ENCODE assay signal across 7 mouse cellular contexts in genomic region chr4:126058997-126059362, GRCm38 (mm10). TPM values are rescaled to one million over a fixed set of nuclear protein-coding genes. Genes with fewer than 3 reads are reported as not detected.
DNase-seq lines count a peak whose midpoint lies in the region; ATAC-seq and TF ChIP-seq lines count a peak whose summit lies in the region.

No protein-coding gene starts in this region.

- H3K9ac ChIP-seq in neural tube, embryonic 11.5 days (ENCODE audit: low read length): peak overlapping the region; percentile 50
- H3K9ac ChIP-seq in forebrain, embryonic 15.5 days (replicated peaks): peak overlapping the region; percentile 63
- peak overlapping the region; percentile 64 for H3K9ac ChIP-seq in neural tube, embryonic 14.5 days (replicated peaks; ENCODE audit: low read depth, low read length)

- H3K27ac ChIP-seq in neural tube, embryonic 11.5 days (ENCODE audit: low read depth, low read length): no peak overlapping the region
- peak overlapping the region; percentile 59; the same call in 1 of the 2 replicates for H3K27ac ChIP-seq in forebrain, embryonic 15.5 days (replicated peaks)
- peak overlapping the region; percentile 91 for H3K27ac ChIP-seq in left cerebral cortex, adult 2 months
- no peak overlapping the region for H3K27ac ChIP-seq in neural tube, embryonic 14.5 days (ENCODE audit: low read depth, low read length)

- H3K9me3 ChIP-seq in neural tube, embryonic 11.5 days (ENCODE audit: control insufficient read depth, low read length): no peaks in the 10 kb centered on the region
- no peaks in the 10 kb centered on the region for H3K9me3 ChIP-seq in forebrain, embryonic 15.5 days
- H3K9me3 ChIP-seq in neural tube, embryonic 14.5 days (ENCODE audit: control insufficient read depth, low read length): no peaks in the 10 kb centered on the region

- H3K4me2 ChIP-seq in neural tube, embryonic 11.5 days (ENCODE audit: low read depth): peak overlapping the region; percentile 83
- H3K4me2 ChIP-seq in forebrain, embryonic 15.5 days (replicated peaks): peak overlapping the region; percentile 89
- peak overlapping the region; percentile 84 for H3K4me2 ChIP-seq in neural tube, embryonic 14.5 days (ENCODE audit: low read depth, low read length)

- H3K4me3 ChIP-seq in neural tube, embryonic 11.5 days (ENCODE audit: low read depth, low read length): peak overlapping the region; percentile 63
- H3K4me3 ChIP-seq in forebrain, embryonic 15.5 days: peak overlapping the region; percentile 69
- peak overlapping the region; percentile 79 for H3K4me3 ChIP-seq in left cerebral cortex, adult 2 months
- H3K4me3 ChIP-seq in neural tube, embryonic 14.5 days (ENCODE audit: low read depth, low read length): peak overlapping the region; percentile 67

- no peaks in the 10 kb centered on the region for H3K36me3 ChIP-seq in neural tube, embryonic 11.5 days (ENCODE audit: control insufficient read depth, insufficient read depth, low read length)
- peaks cover 19% of the 10 kb centered on the region for H3K36me3 ChIP-seq in forebrain, embryonic 15.5 days
- H3K36me3 ChIP-seq in neural tube, embryonic 14.5 days (ENCODE audit: control insufficient read depth, insufficient read depth, low read length): peaks cover 17% of the 10 kb centered on the region

- WGBS in neural tube, embryonic 11.5 days: 43% methylated on average over 9 of the region's 9 CpGs
- 27% methylated on average over 9 of the region's 9 CpGs for WGBS in forebrain, embryonic 15.5 days
- WGBS in neural tube, embryonic 14.5 days: 37% methylated on average over 9 of the region's 9 CpGs

- H3K27me3 ChIP-seq in neural tube, embryonic 11.5 days (ENCODE audit: control insufficient read depth, insufficient read depth, low read length): no peaks in the 10 kb centered on the region
- H3K27me3 ChIP-seq in forebrain, embryonic 15.5 days: no peaks in the 10 kb centered on the region
- no peaks in the 10 kb centered on the region for H3K27me3 ChIP-seq in neural tube, embryonic 14.5 days (ENCODE audit: control insufficient read depth, insufficient read depth, low read length)

- no peak for TF ChIP-seq CTCF in left cerebral cortex, adult 2 months (IDR thresholded peaks at IDR 0.05)

- no peak for DNase-seq in neural tube, embryonic 11.5 days (ENCODE audit: low spot score)
- DNase-seq in neural tube, embryonic 10.5 days (ENCODE audit: extremely low spot score, low spot score): no peak
- DNase-seq in left cerebral cortex, adult 2 months (ENCODE audit: extremely low spot score in 1 of 2, low spot score in 2 of 2): peak; percentile 52 to 71
- DNase-seq in thymus, postnatal 10 days (ENCODE audit: low spot score in 2 of 2): no peak

- intact Hi-C loops in left cerebral cortex, adult 2 months (cut with DNase I): loop anchor here (5.0 kb wide), 1 partner anchor 1018 kb away; the partner anchor contains the start of gene Zmym6

- H3K4me1 ChIP-seq in neural tube, embryonic 11.5 days (ENCODE audit: control insufficient read depth, insufficient read depth, low read length): peaks cover 10% of the 10 kb centered on the region; the same call in 1 of the 2 replicates
- H3K4me1 ChIP-seq in forebrain, embryonic 15.5 days: peaks cover 20% of the 10 kb centered on the region
- H3K4me1 ChIP-seq in neural tube, embryonic 14.5 days (ENCODE audit: control insufficient read depth, insufficient read depth, low read length): peaks cover 9% of the 10 kb centered on the region; the same call in 1 of the 2 replicates

- ATAC-seq in neural tube, embryonic 11.5 days (ENCODE audit: insufficient read depth, low FRiP score, low TSS enrichment): no peak
- ATAC-seq in forebrain, embryonic 15.5 days (replicated peaks): no peak
- no peak for ATAC-seq in neural tube, embryonic 14.5 days (ENCODE audit: low read depth)
- ATAC-seq in cerebellum, adult (ENCODE audit: insufficient number of reproducible peaks, low FRiP score, low TSS enrichment): no peak

RNA-seq across cellular contexts. Expression of gene Oscp1, which starts 0.6 kb away (rescaled TPM):
- 21.4 and 23.0 TPM in 2 replicates for polyA plus RNA-seq in neural tube, embryonic 11.5 days (2014; fragmentation: Nextera tagmentation; extraction: Ambion mirVana)
- polyA plus RNA-seq in forebrain, embryonic 15.5 days (2015; fragmentation: Nextera tagmentation; extraction: Ambion mirVana): 35.3 TPM in 2 replicates
- 10 to 100 TPM; 49.2 to 57.1 TPM for total RNA-seq in left cerebral cortex, adult 2 months (2021)
- 30.2 and 40.2 TPM in 2 replicates for polyA plus RNA-seq in neural tube, embryonic 14.5 days (2014; fragmentation: Nextera tagmentation; extraction: Ambion mirVana)

RNA-seq across cellular contexts. Expression of gene Mrps15, which starts 12.3 kb away (rescaled TPM):
- polyA plus RNA-seq in neural tube, embryonic 11.5 days (2014; fragmentation: Nextera tagmentation; extraction: Ambion mirVana): 125 and 134 TPM in 2 replicates
- 113 TPM in 2 replicates for polyA plus RNA-seq in forebrain, embryonic 15.5 days (2015; fragmentation: Nextera tagmentation; extraction: Ambion mirVana)
- 10 to 100 TPM; 44.6 to 49.0 TPM for total RNA-seq in left cerebral cortex, adult 2 months (2021)
- polyA plus RNA-seq in neural tube, embryonic 14.5 days (2014; fragmentation: Nextera tagmentation; extraction: Ambion mirVana): 127 and 137 TPM in 2 replicates

RNA-seq across cellular contexts. Expression of gene Csf3r, which starts 34.6 kb away (rescaled TPM):
- polyA plus RNA-seq in neural tube, embryonic 11.5 days (2014; fragmentation: Nextera tagmentation; extraction: Ambion mirVana): 0.94 and 0.95 TPM in 2 replicates
- 0.47 and 0.48 TPM in 2 replicates for polyA plus RNA-seq in forebrain, embryonic 15.5 days (2015; fragmentation: Nextera tagmentation; extraction: Ambion mirVana)
- total RNA-seq in left cerebral cortex, adult 2 months (2021): 1 to 10 TPM; 5.1 to 8.1 TPM
- 0.66 and 0.75 TPM in 2 replicates for polyA plus RNA-seq in neural tube, embryonic 14.5 days (2014; fragmentation: Nextera tagmentation; extraction: Ambion mirVana)

RNA-seq across cellular contexts. Expression of gene Lsm10, which starts 37.4 kb away (rescaled TPM):
- 39.5 and 42.6 TPM in 2 replicates for polyA plus RNA-seq in neural tube, embryonic 11.5 days (2014; fragmentation: Nextera tagmentation; extraction: Ambion mirVana)
- polyA plus RNA-seq in forebrain, embryonic 15.5 days (2015; fragmentation: Nextera tagmentation; extraction: Ambion mirVana): 58.9 and 63.8 TPM in 2 replicates
- total RNA-seq in left cerebral cortex, adult 2 months (2021): 10 to 100 TPM; 11.3 to 14.4 TPM
- polyA plus RNA-seq in neural tube, embryonic 14.5 days (2014; fragmentation: Nextera tagmentation; extraction: Ambion mirVana): 46.4 and 48.3 TPM in 2 replicates

RNA-seq across cellular contexts. Expression of gene Stk40, which starts 44.8 kb away (rescaled TPM):
- polyA plus RNA-seq in neural tube, embryonic 11.5 days (2014; fragmentation: Nextera tagmentation; extraction: Ambion mirVana): 32.5 and 32.8 TPM in 2 replicates
- polyA plus RNA-seq in forebrain, embryonic 15.5 days (2015; fragmentation: Nextera tagmentation; extraction: Ambion mirVana): 35.3 and 35.4 TPM in 2 replicates
- total RNA-seq in left cerebral cortex, adult 2 months (2021): 10 to 100 TPM; 39.8 to 56.4 TPM
- polyA plus RNA-seq in neural tube, embryonic 14.5 days (2014; fragmentation: Nextera tagmentation; extraction: Ambion mirVana): 15.2 and 21.8 TPM in 2 replicates

Comparison
In these comparisons a context has a peak if more than half of its experiments do, and no peak if none do; other contexts are left out.
1. DNase-seq: peak in left cerebral cortex, adult 2 months (2 of 2); none in neural tube, embryonic 11.5 days (single experiment), neural tube, embryonic 10.5 days (single experiment) and thymus, postnatal 10 days (0 of 2).
2. H3K27ac ChIP-seq: peak in forebrain, embryonic 15.5 days (single experiment) and left cerebral cortex, adult 2 months (single experiment); none in neural tube, embryonic 11.5 days (single experiment) and neural tube, embryonic 14.5 days (single experiment).
3. Peak in every context shown above with its lines, with median percentiles within 50 percentile points of each other: H3K4me2 ChIP-seq, H3K4me3 ChIP-seq and H3K9ac ChIP-seq.